Mouse (Mus musculus): ENCODE measurements around the gene Fam133b. TPM values are rescaled to one million over a fixed set of nuclear protein-coding genes. Genes with fewer than 3 reads are reported as not detected.

Fam133b gene
- total and polyA plus RNA-seq, 2 experiments from 2014 or later, result 24.3 to 25.1 TPM

DNA sequence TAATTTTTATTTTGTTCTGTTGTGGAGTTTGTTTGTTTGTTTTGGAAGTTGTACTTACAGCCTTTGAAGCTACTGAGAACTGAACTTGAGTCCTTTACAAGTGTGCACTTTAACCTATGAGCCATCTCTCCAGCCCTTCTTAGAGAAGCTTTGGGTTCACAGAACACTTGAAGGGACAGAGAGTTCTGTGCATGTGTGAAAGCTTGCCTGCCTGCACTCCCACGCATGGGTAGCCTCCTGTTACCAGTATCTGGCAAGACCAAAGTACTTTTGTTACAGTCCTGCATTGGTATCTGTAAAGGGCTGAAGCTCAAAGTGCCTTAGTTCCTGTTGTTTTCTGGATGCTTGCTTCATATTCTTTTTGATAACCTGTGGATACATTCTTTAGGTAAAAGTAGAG is 2.6 kb downstream of the Fam133b start:
- Histone ChIP-seq H3K9ac (replicated peaks; ENCODE audit: low read length, poor library complexity, severe bottlenecking) (no peak overlapping the region), H3K27ac (ENCODE audit: low read depth, low read length) (no peak overlapping the region), H3K9me3 (ENCODE audit: low read length) (no peaks in the 10 kb centered on the region), H3K36me3 (ENCODE audit: insufficient read depth, low read length) (no peaks in the 10 kb centered on the region), H3K27me3 (ENCODE audit: insufficient read depth, low read length) (no peaks in the 10 kb centered on the region), H3K4me1 (ENCODE audit: insufficient read depth, low read length) (peaks cover 5% of the 10 kb centered on the region; the same call in 1 of the 2 replicates), H3K4me3 (ENCODE audit: low read depth, low read length) (no peak overlapping the region), H3K4me2 (ENCODE audit: low read depth, low read length, poor library complexity, severe bottlenecking) (no peak overlapping the region)
- TF ChIP-seq CTCF (IDR thresholded peaks at IDR 0.05), result no peak
- 83% methylated on average over 1 of the region's 1 CpGs for WGBS
- ATAC-seq (ENCODE audit: low FRiP score), result no peak
- no peak for DNase-seq (ENCODE audit: low spot score)

GRCm38 (mm10) chr5:3551481-3551880 is 7.8 kb downstream of the Fam133b start:
- Histone ChIP-seq H3K36me3 (ENCODE audit: insufficient read depth, low read length) (peaks cover 16% of the 10 kb centered on the region), H3K4me1 (ENCODE audit: insufficient read depth, low read length) (no peaks in the 10 kb centered on the region), H3K9ac (replicated peaks; ENCODE audit: low read length, poor library complexity, severe bottlenecking) (no peak overlapping the region), H3K4me3 (ENCODE audit: low read depth, low read length) (no peak overlapping the region), H3K9me3 (ENCODE audit: low read length) (no peaks in the 10 kb centered on the region), H3K4me2 (ENCODE audit: low read depth, low read length, poor library complexity, severe bottlenecking) (no peak overlapping the region), H3K27ac (ENCODE audit: low read depth, low read length) (no peak overlapping the region), H3K27me3 (ENCODE audit: insufficient read depth, low read length) (no peaks in the 10 kb centered on the region)
- WGBS, result 100% methylated on average over 1 of the region's 1 CpGs
- no peak for TF ChIP-seq CTCF (IDR thresholded peaks at IDR 0.05)
- no peak for ATAC-seq (ENCODE audit: low FRiP score)
- no peak for DNase-seq (ENCODE audit: low spot score)

DNA sequence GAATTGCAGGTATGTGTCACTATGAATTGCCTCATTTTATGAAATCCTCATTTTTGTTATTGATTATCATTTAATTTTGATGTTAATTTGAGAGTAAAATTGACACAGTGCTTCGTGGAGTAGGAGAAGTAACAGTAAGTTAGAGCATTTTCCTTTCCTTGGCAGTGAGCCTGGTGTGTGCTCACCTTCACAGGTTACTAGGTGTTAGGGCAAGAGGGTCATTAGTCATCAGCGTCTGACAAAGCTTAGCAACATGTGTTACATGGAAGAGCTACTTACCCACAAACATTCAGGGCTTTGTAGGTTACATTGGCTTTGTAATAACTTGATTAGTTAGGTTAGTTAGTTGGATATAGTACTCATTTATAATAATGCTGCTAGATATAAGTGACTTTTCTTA is 10.6 kb downstream of the Fam133b start:
- Histone ChIP-seq H3K36me3 (ENCODE audit: insufficient read depth, low read length) (peaks cover 26% of the 10 kb centered on the region), H3K27ac (ENCODE audit: low read depth, low read length) (no peak overlapping the region), H3K4me3 (ENCODE audit: low read depth, low read length) (no peak overlapping the region), H3K27me3 (ENCODE audit: insufficient read depth, low read length) (no peaks in the 10 kb centered on the region), H3K4me2 (ENCODE audit: low read depth, low read length, poor library complexity, severe bottlenecking) (no peak overlapping the region), H3K4me1 (ENCODE audit: insufficient read depth, low read length) (no peaks in the 10 kb centered on the region), H3K9ac (replicated peaks; ENCODE audit: low read length, poor library complexity, severe bottlenecking) (no peak overlapping the region), H3K9me3 (ENCODE audit: low read length) (no peaks in the 10 kb centered on the region)
- DNase-seq (ENCODE audit: low spot score) (no peak), ATAC-seq (ENCODE audit: low FRiP score) (no peak)
- TF ChIP-seq CTCF (IDR thresholded peaks at IDR 0.05), result no peak
- 94% methylated on average over 2 of the region's 2 CpGs for WGBS

- H3K9me3 ChIP-seq (ENCODE audit: low read length), result no peaks in the 10 kb centered on the region
- H3K27me3 ChIP-seq (ENCODE audit: insufficient read depth, low read length), result no peaks in the 10 kb centered on the region
- 97% methylated on average over 4 of the region's 4 CpGs for WGBS
- no peaks in the 10 kb centered on the region for H3K4me1 ChIP-seq (ENCODE audit: insufficient read depth, low read length)
- H3K4me3 ChIP-seq (ENCODE audit: low read depth, low read length), result no peak within 1 kb of the TSS
- H3K4me2 ChIP-seq (ENCODE audit: low read depth, low read length, poor library complexity, severe bottlenecking), result no peak within 1 kb of the TSS
- DNase-seq (ENCODE audit: low spot score) (no peak), ATAC-seq (ENCODE audit: low FRiP score) (no peak)
- H3K9ac ChIP-seq (replicated peaks; ENCODE audit: low read length, poor library complexity, severe bottlenecking), result no peak within 1 kb of the TSS
- TF ChIP-seq CTCF (IDR thresholded peaks at IDR 0.05), result no peak
- H3K27ac ChIP-seq (ENCODE audit: low read depth, low read length), result no peak within 1 kb of the TSS
- peaks cover 58% of the 10 kb centered on the region for H3K36me3 ChIP-seq (ENCODE audit: insufficient read depth, low read length)
These were observed 27.6 kb downstream of the Fam133b start, which contains the start of gene 1700109H08Rik for GRCm38 (mm10) chr5:3571266-3571665. Gene 1700109H08Rik (plus strand): TSS chr5:3571566.

GRCm38 (mm10) chr5:3574825-3575224 is 31.2 kb downstream of the Fam133b start:
- 95% methylated on average over 2 of the region's 2 CpGs for WGBS
- DNase-seq (ENCODE audit: low spot score), result no peak
- H3K4me1 ChIP-seq (ENCODE audit: insufficient read depth, low read length), result no peaks in the 10 kb centered on the region
- no peaks in the 10 kb centered on the region for H3K9me3 ChIP-seq (ENCODE audit: low read length)
- H3K4me2 ChIP-seq (ENCODE audit: low read depth, low read length, poor library complexity, severe bottlenecking), result no peak overlapping the region
- no peak overlapping the region for H3K9ac ChIP-seq (replicated peaks; ENCODE audit: low read length, poor library complexity, severe bottlenecking)
- no peak for ATAC-seq (ENCODE audit: low FRiP score)
- no peak overlapping the region for H3K27ac ChIP-seq (ENCODE audit: low read depth, low read length)
- no peak overlapping the region for H3K4me3 ChIP-seq (ENCODE audit: low read depth, low read length)
- TF ChIP-seq CTCF (IDR thresholded peaks at IDR 0.05), result no peak
- no peaks in the 10 kb centered on the region for H3K27me3 ChIP-seq (ENCODE audit: insufficient read depth, low read length)
- peaks cover 66% of the 10 kb centered on the region for H3K36me3 ChIP-seq (ENCODE audit: insufficient read depth, low read length)

- H3K36me3 ChIP-seq (ENCODE audit: insufficient read depth, low read length), result peaks cover 55% of the 10 kb centered on the region
- H3K27ac ChIP-seq (ENCODE audit: low read depth, low read length), result no peak overlapping the region
- H3K4me2 ChIP-seq (ENCODE audit: low read depth, low read length, poor library complexity, severe bottlenecking), result no peak overlapping the region
- no peak overlapping the region for H3K9ac ChIP-seq (replicated peaks; ENCODE audit: low read length, poor library complexity, severe bottlenecking)
- H3K4me1 ChIP-seq (ENCODE audit: insufficient read depth, low read length), result no peaks in the 10 kb centered on the region
- whole genome bisulfite sequencing, result 89% methylated on average over 2 of the region's 2 CpGs
- no peak for ATAC-seq (ENCODE audit: low FRiP score)
- no peak for TF ChIP-seq CTCF (IDR thresholded peaks at IDR 0.05)
- no peaks in the 10 kb centered on the region for H3K9me3 ChIP-seq (ENCODE audit: low read length)
- H3K27me3 ChIP-seq (ENCODE audit: insufficient read depth, low read length), result no peaks in the 10 kb centered on the region
- no peak for DNase-seq (ENCODE audit: low spot score)
- no peak overlapping the region for H3K4me3 ChIP-seq (ENCODE audit: low read depth, low read length)
These were observed 34.3 kb downstream of the Fam133b start for GRCm38 (mm10) chr5:3577939-3578338.

Measured in midbrain, postnatal 0 days (tissue).